Mouse (Mus musculus) spleen, adult 10 weeks (tissue): ENCODE results near the gene Olfr171. TPM values are rescaled to one million over a fixed set of nuclear protein-coding genes. Genes with fewer than 3 reads are reported as not detected.

Experiments
- polyA plus RNA-seq: library from polyadenylated mRNA; stranded (reverse); fragments of 350-450 nt; fragmentation: Illumina TruSeq; extraction: RNeasy Lipid Tissue Mini Kit (QIAGEN cat#74804); gene quantifications from one replicate; pipeline ENCODE4 v1.2.3, GENCODE M21; 2015; ENCODE audit warnings: low replicate concordance; ENCODE audit not compliant: insufficient read depth

Olfr171 gene
- not detected for polyA plus RNA-seq

GRCm38 (mm10) chr16:19629816-19630215 lies at the start of gene Olfr171:
Gene Olfr171, minus strand, starts transcription at chr16:19629916.

GRCm38 (mm10) chr16:19611782-19612181 lies 17.9 kb downstream of the Olfr171 start, which contains the start of gene Olfr170:
Gene Olfr170, minus strand, starts transcription at chr16:19611882.

Other genes starting within 250 kb of the Olfr171 start
- not detected for gene Olfr165, start 206.8 kb downstream of the Olfr171 start, polyA plus RNA-seq
- gene Olfr166, start 146.2 kb downstream of the Olfr171 start, polyA plus RNA-seq: 0.32 TPM
- not detected for gene Olfr167, start 107.7 kb downstream of the Olfr171 start, polyA plus RNA-seq
- gene Olfr168, start 94.4 kb downstream of the Olfr171 start, polyA plus RNA-seq: not detected
- not detected for gene Olfr169, start 58.1 kb downstream of the Olfr171 start, polyA plus RNA-seq
- gene Olfr170, start 18.0 kb downstream of the Olfr171 start, polyA plus RNA-seq: not detected
- gene Lamp3, start 76.5 kb upstream of the Olfr171 start, polyA plus RNA-seq: 1.4 TPM
- gene B3gnt5, start 130.3 kb upstream of the Olfr171 start, polyA plus RNA-seq: 98.7 TPM